ENCODE assay signal across 8 mouse cellular contexts in the genomic region with DNA sequence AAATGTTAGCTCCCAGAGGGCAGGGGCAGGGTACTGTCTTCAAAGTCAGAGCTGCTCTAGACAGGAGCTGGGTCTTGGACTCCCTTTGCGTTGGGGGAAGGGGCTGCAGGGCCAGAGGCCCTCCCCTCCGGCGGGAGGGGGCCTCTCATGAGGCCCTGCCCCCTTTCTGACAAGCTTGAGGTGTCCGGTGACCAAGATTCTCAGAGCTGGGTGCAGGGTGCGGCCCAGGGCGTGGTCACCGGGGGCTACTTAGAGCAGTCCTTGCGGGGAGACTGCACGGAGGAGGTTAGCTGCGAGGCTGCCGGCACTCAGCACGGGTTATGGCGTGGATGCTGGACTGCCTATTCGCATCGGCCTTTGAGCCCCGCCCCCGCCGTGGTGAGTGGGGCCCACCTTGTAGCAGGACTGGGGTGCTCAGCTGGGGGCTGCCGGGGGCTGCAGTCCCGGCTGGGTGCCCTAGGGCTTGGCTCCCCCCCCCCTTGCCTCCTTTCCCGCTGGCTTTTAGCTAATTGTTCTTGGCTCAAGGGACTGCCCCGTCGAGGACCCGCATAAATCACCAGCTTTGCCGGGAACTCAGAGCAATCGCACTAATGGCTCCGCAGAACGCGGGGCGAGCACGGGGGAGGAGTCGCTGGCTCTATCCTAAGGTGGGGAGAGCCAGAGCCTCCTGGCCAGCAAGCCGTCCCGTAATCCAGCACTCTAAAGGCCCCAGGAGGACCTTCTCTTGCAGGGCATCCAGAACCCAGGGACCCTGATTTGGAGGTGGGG. TPM values are rescaled to one million over a fixed set of nuclear protein-coding genes. Genes with fewer than 3 reads are reported as not detected.
DNase-seq lines count a peak whose midpoint lies in the region; ATAC-seq lines count a peak whose summit lies in the region.
"Had no signal": no experiment of that assay in that cellular context is flagged by ENCODE, and none has a peak within 500 bp of the region (broad histone marks: within the 10 kb centered on the region; RNA-seq: fewer than 3 reads in every experiment).

No protein-coding gene starts in this region.

- no peaks in the 10 kb centered on the region for H3K9me3 ChIP-seq in lung, embryonic 15.5 days
- H3K9me3 ChIP-seq in forebrain, embryonic 11.5 days (ENCODE audit: control insufficient read depth, low read length): no peaks in the 10 kb centered on the region
- H3K9me3 ChIP-seq in limb, embryonic 15.5 days: no peaks in the 10 kb centered on the region
- no peaks in the 10 kb centered on the region for H3K9me3 ChIP-seq in stomach, embryonic 16.5 days (replicated peaks; ENCODE audit: control insufficient read depth, low read length)

- no peak overlapping the region for H3K9ac ChIP-seq in lung, embryonic 15.5 days
- H3K9ac ChIP-seq in forebrain, embryonic 11.5 days (ENCODE audit: low read length): no peak overlapping the region; the same call in 1 of the 2 replicates
- no peak overlapping the region for H3K9ac ChIP-seq in limb, embryonic 15.5 days
- peak overlapping the region; percentile 26; the same call in 1 of the 2 replicates for H3K9ac ChIP-seq in stomach, embryonic 16.5 days (ENCODE audit: low read length)

- DNase-seq in lung, postnatal 25 days (ENCODE audit: low spot score): no peak
- DNase-seq in forebrain, embryonic 11.5 days (ENCODE audit: low spot score): peak; percentile 55
- DNase-seq in T-cell, adult 2 months (ENCODE audit: low spot score): no peak
- no peak for DNase-seq in right cerebral cortex, postnatal 4 days

- no peak overlapping the region for H3K27ac ChIP-seq in lung, embryonic 15.5 days
- no peak overlapping the region for H3K27ac ChIP-seq in forebrain, embryonic 11.5 days (ENCODE audit: low read depth, low read length)
- H3K27ac ChIP-seq in limb, embryonic 15.5 days: no peak overlapping the region
- no peak overlapping the region for H3K27ac ChIP-seq in stomach, embryonic 16.5 days (ENCODE audit: low read length)

- no peak; the same call in 1 of the 2 replicates for ATAC-seq in lung, embryonic 15.5 days (ENCODE audit: borderline replicate concordance, extremely low read depth, low FRiP score, low TSS enrichment)
- peak; percentile 84 for ATAC-seq in forebrain, embryonic 11.5 days (replicated peaks; ENCODE audit: low FRiP score)
- ATAC-seq in limb, embryonic 15.5 days (ENCODE audit: insufficient number of reproducible peaks, low FRiP score, low TSS enrichment, low read depth): no peak
- peak; percentile 64; the same call in 1 of the 2 replicates for ATAC-seq in stomach, embryonic 16.5 days (ENCODE audit: insufficient read depth, low FRiP score)

- H3K36me3 ChIP-seq in lung, embryonic 15.5 days: no peaks in the 10 kb centered on the region
- no peaks in the 10 kb centered on the region for H3K36me3 ChIP-seq in forebrain, embryonic 11.5 days (ENCODE audit: control insufficient read depth, insufficient read depth, low read length)
- no peaks in the 10 kb centered on the region for H3K36me3 ChIP-seq in limb, embryonic 15.5 days
- H3K36me3 ChIP-seq in stomach, embryonic 16.5 days (ENCODE audit: control insufficient read depth, insufficient read depth, low read length): no peaks in the 10 kb centered on the region

- WGBS in lung, embryonic 15.5 days: 24% methylated on average over 31 of the region's 34 CpGs
- 12% methylated on average over 30 of the region's 34 CpGs for WGBS in forebrain, embryonic 11.5 days
- 16% methylated on average over 21 of the region's 34 CpGs for WGBS in limb, embryonic 15.5 days
- 16% methylated on average over 32 of the region's 34 CpGs for WGBS in stomach, embryonic 16.5 days

- H3K27me3 ChIP-seq in lung, embryonic 15.5 days: no peaks in the 10 kb centered on the region
- no peaks in the 10 kb centered on the region for H3K27me3 ChIP-seq in forebrain, embryonic 11.5 days (ENCODE audit: control insufficient read depth, insufficient read depth, low read length)
- peaks cover 6% of the 10 kb centered on the region; the same call in 1 of the 2 replicates for H3K27me3 ChIP-seq in limb, embryonic 15.5 days
- H3K27me3 ChIP-seq in stomach, embryonic 16.5 days (ENCODE audit: control insufficient read depth, insufficient read depth, low read length): no peaks in the 10 kb centered on the region; the same call in 1 of the 2 replicates

- H3K4me3 ChIP-seq in lung, embryonic 15.5 days: peak overlapping the region; percentile 20
- H3K4me3 ChIP-seq in forebrain, embryonic 11.5 days (ENCODE audit: low read depth, low read length): peak overlapping the region; percentile 27
- H3K4me3 ChIP-seq in limb, embryonic 15.5 days: peak overlapping the region; percentile 35
- H3K4me3 ChIP-seq in stomach, embryonic 16.5 days (replicated peaks; ENCODE audit: low read length): peak overlapping the region; percentile 41
- H3K4me3 ChIP-seq: myocyte had no signal

- H3K4me1 ChIP-seq in lung, embryonic 15.5 days: no peaks in the 10 kb centered on the region
- H3K4me1 ChIP-seq in forebrain, embryonic 11.5 days (replicated peaks; ENCODE audit: control insufficient read depth, insufficient read depth, low read length): no peaks in the 10 kb centered on the region
- 0 out of 2 replicates have a peak, but pooled peaks cover 3% of the 10 kb centered on the region for H3K4me1 ChIP-seq in limb, embryonic 15.5 days
- no peaks in the 10 kb centered on the region for H3K4me1 ChIP-seq in stomach, embryonic 16.5 days (ENCODE audit: control insufficient read depth, insufficient read depth, low read length)

- H3K4me2 ChIP-seq in lung, embryonic 15.5 days: peak overlapping the region; percentile 51
- H3K4me2 ChIP-seq in forebrain, embryonic 11.5 days (ENCODE audit: low read depth, low read length, severe bottlenecking): peak overlapping the region; percentile 43
- H3K4me2 ChIP-seq in limb, embryonic 15.5 days: peak overlapping the region; percentile 66
- peak overlapping the region; percentile 51 for H3K4me2 ChIP-seq in stomach, embryonic 16.5 days (ENCODE audit: low read depth, low read length)

RNA-seq across cellular contexts. Expression of a gene that starts 6.7 kb away (rescaled TPM):
- polyA plus RNA-seq in lung, embryonic 15.5 days (2015; fragmentation: Nextera tagmentation; extraction: Ambion mirVana): 0.56 and 0.65 TPM in 2 replicates
- 1.7 and 2.0 TPM in 2 replicates for polyA plus RNA-seq in forebrain, embryonic 11.5 days (2014; fragmentation: Nextera tagmentation; extraction: Ambion mirVana)
- 15.8 and 72.5 TPM in 2 replicates for polyA plus RNA-seq in limb, embryonic 15.5 days (2015; fragmentation: Nextera tagmentation; extraction: Ambion mirVana)
- 2.2 and 27.2 TPM in 2 replicates for polyA plus RNA-seq in stomach, embryonic 16.5 days (2015; fragmentation: Nextera tagmentation; extraction: Ambion mirVana)

Comparison
In these comparisons a context has a peak if more than half of its experiments do, and no peak if none do; other contexts are left out.
1. ATAC-seq: peak in forebrain, embryonic 11.5 days (single experiment) and stomach, embryonic 16.5 days (single experiment); none in lung, embryonic 15.5 days (single experiment) and limb, embryonic 15.5 days (single experiment).
2. Peak in every context shown above with its lines, with median percentiles within 50 percentile points of each other: H3K4me2 ChIP-seq and H3K4me3 ChIP-seq.